Mouse (Mus musculus): ENCODE measurements around the gene Ovca2. TPM values are rescaled to one million over a fixed set of nuclear protein-coding genes. Genes with fewer than 3 reads are reported as not detected.

Ovca2 gene
- polyA plus RNA-seq, 1 experiment from 2014 or later: 23.1 TPM

DNA sequence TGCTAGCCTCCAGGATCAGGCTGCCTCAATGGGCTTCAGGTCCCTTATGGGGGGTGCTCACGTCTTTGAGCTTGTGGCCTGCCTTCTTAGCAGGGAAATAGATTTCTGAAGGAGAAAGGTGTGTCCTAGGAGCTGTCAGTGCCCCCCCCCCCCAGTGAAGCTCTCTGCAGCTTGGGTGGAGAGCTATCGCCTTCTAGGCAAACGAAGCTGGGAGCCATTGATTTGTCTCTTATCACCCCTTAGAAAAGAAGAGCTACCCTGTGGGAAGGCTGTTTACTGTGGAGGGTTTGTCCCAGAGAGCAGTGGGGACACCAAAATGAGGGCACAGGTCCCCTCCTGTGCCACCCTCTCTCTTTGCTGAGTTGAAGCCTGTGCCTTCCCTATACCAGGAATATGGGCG is 31.5 kb upstream of the Ovca2 start:
- no peak overlapping the region for H3K4me2 ChIP-seq (replicated peaks)
- no peaks in the 10 kb centered on the region for H3K27me3 ChIP-seq (replicated peaks)
- H3K4me1 ChIP-seq: peaks cover 26% of the 10 kb centered on the region
- ATAC-seq (ENCODE audit: low FRiP score, low read depth): no peak
- H3K9ac ChIP-seq: no peak overlapping the region
- 61% methylated on average over 4 of the region's 4 CpGs for WGBS
- no peaks in the 10 kb centered on the region for H3K36me3 ChIP-seq
- H3K9me3 ChIP-seq: no peaks in the 10 kb centered on the region
- H3K27ac ChIP-seq: no peak overlapping the region
- H3K4me3 ChIP-seq: no peak overlapping the region; the same call in 1 of the 2 replicates

DNA sequence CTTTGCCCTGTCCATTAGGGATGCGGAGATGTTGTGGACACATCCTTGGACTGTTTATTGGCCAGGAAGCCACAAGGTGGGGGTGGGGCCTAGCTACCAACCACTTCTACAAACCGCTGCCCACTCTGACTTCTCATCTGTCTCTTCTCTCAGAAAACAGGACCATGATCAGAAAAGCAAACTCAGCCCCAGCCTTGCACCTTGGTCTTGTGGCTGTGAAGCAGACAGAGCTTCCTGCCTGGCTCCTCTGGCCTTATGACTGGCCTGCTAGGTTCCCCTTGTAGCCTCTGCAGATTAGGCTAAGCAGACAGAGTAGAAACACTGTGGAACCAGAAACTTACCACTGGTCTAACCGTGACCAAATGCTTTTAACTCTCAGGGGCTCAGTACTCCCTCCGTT is 30.7 kb upstream of the Ovca2 start:
- Histone ChIP-seq H3K4me3 (no peak overlapping the region), H3K9me3 (no peaks in the 10 kb centered on the region), H3K27ac (no peak overlapping the region), H3K27me3 (replicated peaks) (no peaks in the 10 kb centered on the region), H3K36me3 (no peaks in the 10 kb centered on the region), H3K9ac (no peak overlapping the region), H3K4me2 (replicated peaks) (no peak overlapping the region), H3K4me1 (peaks cover 25% of the 10 kb centered on the region)
- WGBS: 50% methylated on average over 4 of the region's 4 CpGs
- ATAC-seq (ENCODE audit: low FRiP score, low read depth): no peak

DNA sequence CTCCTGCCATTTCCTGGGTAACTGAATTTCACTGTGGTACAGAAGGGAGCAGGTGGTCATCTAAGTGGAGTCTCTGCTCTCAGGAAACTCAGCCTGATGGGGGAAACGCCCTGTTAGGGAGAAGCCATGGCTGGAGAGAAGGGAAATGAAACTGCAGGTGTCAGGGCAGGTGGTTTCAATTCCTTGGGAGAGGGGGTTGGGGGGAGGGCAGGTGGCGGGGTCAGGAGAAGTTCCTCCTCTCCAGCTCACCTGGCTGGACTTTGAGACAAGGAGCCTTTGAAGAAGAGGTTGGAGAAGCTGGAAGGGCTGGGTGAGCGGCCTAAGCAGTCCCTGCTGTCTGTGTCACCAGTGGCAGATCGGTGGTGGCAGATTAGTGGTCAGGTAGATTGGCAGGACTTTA is 27.7 kb upstream of the Ovca2 start:
- Histone ChIP-seq H3K27me3 (replicated peaks) (no peaks in the 10 kb centered on the region), H3K36me3 (no peaks in the 10 kb centered on the region), H3K9me3 (no peaks in the 10 kb centered on the region), H3K4me3 (no peak overlapping the region), H3K4me1 (peaks cover 9% of the 10 kb centered on the region; the same call in 1 of the 2 replicates), H3K9ac (no peak overlapping the region), H3K4me2 (replicated peaks) (no peak overlapping the region), H3K27ac (no peak overlapping the region)
- WGBS: 84% methylated on average over 4 of the region's 4 CpGs
- no peak for ATAC-seq (ENCODE audit: low FRiP score, low read depth)

- peaks cover 7% of the 10 kb centered on the region; the same call in 1 of the 2 replicates for H3K27me3 ChIP-seq (replicated peaks)
- H3K9ac ChIP-seq: no peak overlapping the region
- H3K9me3 ChIP-seq: no peaks in the 10 kb centered on the region
- no peak for ATAC-seq (ENCODE audit: low FRiP score, low read depth)
- no peak overlapping the region for H3K27ac ChIP-seq
- H3K36me3 ChIP-seq: no peaks in the 10 kb centered on the region
- 44% methylated on average over 9 of the region's 9 CpGs for WGBS
- H3K4me3 ChIP-seq: no peak overlapping the region
- H3K4me2 ChIP-seq (replicated peaks): no peak overlapping the region
- H3K4me1 ChIP-seq: peaks cover 9% of the 10 kb centered on the region
Measured at GRCm38 (mm10) chr11:75204472-75204871, 25.8 kb upstream of the Ovca2 start.

DNA sequence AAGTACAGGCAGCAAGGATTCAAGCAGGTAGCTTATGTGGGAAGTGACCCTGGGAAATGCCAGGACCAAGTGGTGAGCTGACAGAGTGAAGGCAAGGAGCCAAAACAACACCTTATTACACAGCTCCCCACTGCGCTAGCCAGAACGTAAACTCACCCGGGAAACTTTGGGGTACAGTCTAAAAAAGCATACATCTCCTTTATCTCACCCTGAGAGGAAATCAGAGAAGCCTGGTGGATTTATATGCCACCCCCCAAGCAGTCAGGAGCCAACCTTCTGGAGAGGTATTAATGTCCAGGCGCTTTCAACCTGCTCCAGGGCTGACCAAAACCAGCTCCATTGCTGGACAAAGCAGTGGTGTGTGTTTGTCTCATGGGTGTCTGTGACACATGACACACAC is 25.3 kb upstream of the Ovca2 start:
- no peaks in the 10 kb centered on the region for H3K36me3 ChIP-seq
- H3K9ac ChIP-seq: no peak overlapping the region
- H3K27me3 ChIP-seq (replicated peaks): peaks cover 7% of the 10 kb centered on the region; the same call in 1 of the 2 replicates
- H3K4me1 ChIP-seq: peaks cover 9% of the 10 kb centered on the region
- no peaks in the 10 kb centered on the region for H3K9me3 ChIP-seq
- WGBS: 85% methylated on average over 4 of the region's 4 CpGs
- no peak overlapping the region for H3K4me3 ChIP-seq
- H3K27ac ChIP-seq: no peak overlapping the region
- no peak overlapping the region for H3K4me2 ChIP-seq (replicated peaks)
- no peak for ATAC-seq (ENCODE audit: low FRiP score, low read depth)

DNA sequence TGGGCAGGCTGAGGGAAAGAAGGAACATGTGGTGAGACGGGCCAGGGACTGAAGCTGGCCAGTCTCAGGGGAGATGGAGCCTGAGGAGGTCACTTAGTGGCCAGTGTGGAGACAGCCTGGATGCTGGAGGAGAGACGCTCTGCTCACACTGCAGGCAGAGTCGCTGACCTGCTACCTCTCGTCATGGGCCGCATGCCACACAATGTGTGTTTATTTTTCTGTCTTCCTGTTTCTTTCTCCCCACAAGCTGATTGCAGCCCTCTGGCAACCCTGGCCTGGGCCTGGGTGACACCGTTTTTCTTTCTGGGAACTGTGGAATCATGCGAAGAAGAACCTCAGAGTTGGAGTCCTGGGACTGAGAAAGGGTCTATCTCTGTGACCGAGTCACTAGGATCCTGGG is 23.1 kb upstream of the Ovca2 start:
- Histone ChIP-seq H3K27me3 (replicated peaks) (peaks cover 13% of the 10 kb centered on the region; the same call in 1 of the 2 replicates), H3K4me2 (replicated peaks) (no peak overlapping the region), H3K27ac (no peak overlapping the region), H3K36me3 (no peaks in the 10 kb centered on the region), H3K4me1 (peaks cover 17% of the 10 kb centered on the region), H3K9me3 (no peaks in the 10 kb centered on the region), H3K4me3 (no peak overlapping the region), H3K9ac (no peak overlapping the region)
- no peak for ATAC-seq (ENCODE audit: low FRiP score, low read depth)
- 67% methylated on average over 8 of the region's 8 CpGs for WGBS

GRCm38 (mm10) chr11:75200935-75201334 is 22.3 kb upstream of the Ovca2 start:
- H3K4me2 ChIP-seq (replicated peaks): no peak overlapping the region
- ATAC-seq (ENCODE audit: low FRiP score, low read depth): no peak
- no peak overlapping the region for H3K9ac ChIP-seq
- no peaks in the 10 kb centered on the region for H3K36me3 ChIP-seq
- H3K27ac ChIP-seq: no peak overlapping the region
- peaks cover 18% of the 10 kb centered on the region for H3K4me1 ChIP-seq
- 90% methylated on average over 12 of the region's 12 CpGs for WGBS
- H3K27me3 ChIP-seq (replicated peaks): peaks cover 20% of the 10 kb centered on the region
- no peak overlapping the region for H3K4me3 ChIP-seq
- no peaks in the 10 kb centered on the region for H3K9me3 ChIP-seq

GRCm38 (mm10) chr11:75199951-75200350 is 21.3 kb upstream of the Ovca2 start:
- Histone ChIP-seq H3K4me2 (replicated peaks) (no peak overlapping the region), H3K4me3 (no peak overlapping the region), H3K27me3 (replicated peaks) (peaks cover 30% of the 10 kb centered on the region), H3K36me3 (no peaks in the 10 kb centered on the region), H3K9ac (no peak overlapping the region), H3K27ac (no peak overlapping the region), H3K4me1 (peaks cover 25% of the 10 kb centered on the region), H3K9me3 (no peaks in the 10 kb centered on the region)
- ATAC-seq (ENCODE audit: low FRiP score, low read depth): no peak
- 80% methylated on average over 5 of the region's 5 CpGs for WGBS

GRCm38 (mm10) chr11:75198792-75199191 is 20.2 kb upstream of the Ovca2 start:
- no peak for ATAC-seq (ENCODE audit: low FRiP score, low read depth)
- Histone ChIP-seq H3K27me3 (replicated peaks) (peaks cover 41% of the 10 kb centered on the region), H3K4me1 (peaks cover 36% of the 10 kb centered on the region), H3K4me2 (replicated peaks) (no peak overlapping the region), H3K27ac (no peak overlapping the region), H3K36me3 (no peaks in the 10 kb centered on the region), H3K4me3 (no peak overlapping the region), H3K9ac (no peak overlapping the region), H3K9me3 (no peaks in the 10 kb centered on the region)
- 73% methylated on average over 4 of the region's 4 CpGs for WGBS

DNA sequence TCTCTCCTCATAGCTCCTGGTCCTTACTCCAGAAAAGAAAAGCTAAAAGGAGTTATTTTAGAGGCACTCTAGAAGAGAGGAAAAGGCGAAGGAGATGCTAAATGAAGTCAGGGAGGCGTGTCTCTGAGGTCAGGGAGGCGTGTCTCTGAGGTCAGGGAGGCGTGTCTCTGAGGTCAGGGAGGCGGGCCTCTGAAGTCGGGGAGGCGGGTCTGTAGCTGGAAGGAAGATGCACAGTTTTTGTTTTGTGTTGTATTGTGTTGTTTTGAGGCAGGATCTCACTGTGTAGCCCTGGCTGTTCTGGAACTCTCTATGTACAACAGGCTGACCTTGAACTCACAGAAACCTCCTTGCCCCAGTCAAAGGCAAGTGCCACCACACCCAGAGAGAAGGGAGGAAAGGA is 19.3 kb upstream of the Ovca2 start:
- Histone ChIP-seq H3K27me3 (replicated peaks) (peaks cover 49% of the 10 kb centered on the region), H3K4me3 (no peak overlapping the region), H3K27ac (no peak overlapping the region), H3K4me2 (replicated peaks) (no peak overlapping the region), H3K9me3 (no peaks in the 10 kb centered on the region), H3K4me1 (peaks cover 43% of the 10 kb centered on the region), H3K9ac (no peak overlapping the region), H3K36me3 (no peaks in the 10 kb centered on the region)
- ATAC-seq (ENCODE audit: low FRiP score, low read depth): no peak
- 39% methylated on average over 7 of the region's 7 CpGs for WGBS

- Histone ChIP-seq H3K4me3 (no peak overlapping the region), H3K9me3 (no peaks in the 10 kb centered on the region), H3K9ac (no peak overlapping the region), H3K4me2 (replicated peaks) (peak overlapping the region; percentile 76), H3K27ac (no peak overlapping the region), H3K27me3 (replicated peaks) (peaks cover 67% of the 10 kb centered on the region), H3K4me1 (peaks cover 36% of the 10 kb centered on the region), H3K36me3 (no peaks in the 10 kb centered on the region)
- WGBS: 51% methylated on average over 6 of the region's 6 CpGs
- ATAC-seq (ENCODE audit: low FRiP score, low read depth): no peak
Measured at GRCm38 (mm10) chr11:75196131-75196530, 17.5 kb upstream of the Ovca2 start.

- no peak for ATAC-seq (ENCODE audit: low FRiP score, low read depth)
- under 1% methylated on average over 39 of the region's 39 CpGs for WGBS
- no peaks in the 10 kb centered on the region for H3K9me3 ChIP-seq
- H3K9ac ChIP-seq: peak overlapping the region; percentile 57
- no peak overlapping the region for H3K27ac ChIP-seq
- H3K4me3 ChIP-seq: peak overlapping the region; percentile 49
- H3K36me3 ChIP-seq: no peaks in the 10 kb centered on the region
- H3K4me1 ChIP-seq: peaks cover 36% of the 10 kb centered on the region
- H3K27me3 ChIP-seq (replicated peaks): peaks cover 62% of the 10 kb centered on the region
- peak overlapping the region; percentile 76 for H3K4me2 ChIP-seq (replicated peaks)
Measured at GRCm38 (mm10) chr11:75194850-75195461, 16.3 kb upstream of the Ovca2 start.

DNA sequence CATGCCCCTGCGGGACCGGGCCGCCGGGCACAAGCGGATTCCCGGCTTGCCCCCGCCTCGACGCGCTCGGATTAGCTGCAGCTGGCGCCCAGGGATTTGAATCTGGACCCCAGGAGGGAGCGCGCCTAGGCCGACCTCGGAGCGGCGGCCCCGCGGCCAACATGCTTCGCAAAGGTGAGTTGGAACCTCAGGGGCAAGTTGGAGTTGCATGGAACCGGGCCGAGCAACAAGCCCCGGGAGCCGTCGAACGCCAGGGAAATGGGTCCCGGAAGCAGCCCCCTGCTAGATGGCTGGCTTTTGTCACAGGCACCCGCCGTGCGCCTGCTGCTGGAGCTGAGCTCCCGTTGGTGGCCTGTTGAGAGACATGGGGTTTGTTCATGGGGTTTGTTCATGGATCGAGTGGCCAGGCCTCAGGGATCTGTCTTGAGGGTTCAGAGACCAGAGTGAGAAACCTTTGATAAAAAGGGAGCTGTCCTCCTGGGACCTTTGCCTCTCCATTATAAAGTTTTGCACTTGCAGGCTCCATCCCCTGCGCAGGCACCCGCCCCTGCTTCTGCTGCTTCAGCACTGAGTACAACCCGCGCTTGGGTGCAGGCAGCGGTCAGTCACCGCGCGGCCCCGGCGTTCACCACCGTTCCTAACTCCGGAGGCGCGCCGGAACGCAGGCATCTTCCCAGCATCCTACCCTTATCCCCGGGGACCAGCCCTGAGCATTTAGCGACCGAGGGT is 15.7 kb upstream of the Ovca2 start:
- H3K4me3 ChIP-seq: peak overlapping the region; percentile 49
- peak overlapping the region; percentile 76 for H3K4me2 ChIP-seq (replicated peaks)
- H3K4me1 ChIP-seq: peaks cover 41% of the 10 kb centered on the region
- no peaks in the 10 kb centered on the region for H3K36me3 ChIP-seq
- H3K27ac ChIP-seq: no peak overlapping the region
- H3K9me3 ChIP-seq: no peaks in the 10 kb centered on the region
- WGBS: under 1% methylated on average over 52 of the region's 52 CpGs
- peaks cover 62% of the 10 kb centered on the region for H3K27me3 ChIP-seq (replicated peaks)
- H3K9ac ChIP-seq: peak overlapping the region; percentile 57
- no peak for ATAC-seq (ENCODE audit: low FRiP score, low read depth)
